Mouse (Mus musculus) Patski (cell line): ENCODE measurements around the gene Abhd17c. TPM values are rescaled to one million over a fixed set of nuclear protein-coding genes. Genes with fewer than 3 reads are reported as not detected.
"Not testable (repeated sequence)": the region's sequence is repeated elsewhere in the genome, so short reads cannot be mapped to it uniquely, and the experiment has no call there.

Experiments used
- ATAC-seq: fragments of 100-300 bp; one replicate; pipeline ENCODE4 v1.8.0; 2021
- CTCF ChIA-PET: fragments of 350-600 bp; sonication (Branson Sonifier 250); formaldehyde crosslinking; loops from one replicate; lab custom pipeline; 2022; ENCODE audit warnings: inconsistent platforms; lab: Charles Lee
- POLR2A ChIA-PET: fragments of 350-600 bp; sonication (Branson Sonifier 250); formaldehyde crosslinking; loops from one replicate; lab custom pipeline; 2022; ENCODE audit warnings: antibody characterized with exemption, inconsistent platforms; lab: Charles Lee
- DNase-seq: peaks from one replicate; pipeline ENCODE4 v3.0.0-alpha.2; 2011; ENCODE audit warnings: low read depth, low spot score
- H3K27me3 ChIP-seq: fragments of 371-371 bp; one replicate; pipeline ENCODE4 v1.5.1; 2021
- CTCF ChIP-seq: fragments of 100-300 bp; IDR thresholded peaks from one replicate; pipeline ENCODE4 v1.5.1; 2021
- in situ Hi-C: fragments of 300-500 bp; cut with MboI; formaldehyde crosslinking; loops from 3 replicates; pipeline ENCODE4 v1.11.1; 2018; ENCODE audit warnings: low pct_unique_long_range_greater_than_20kb, mixed read lengths
- polyA plus RNA-seq: library from polyadenylated mRNA; unstranded; gene quantifications from one replicate; pipeline ENCODE4 v1.2.3, GENCODE M21; 2021

Gene Abhd17c
- polyA plus RNA-seq, 1 experiment from 2014 or later, result 77.6 TPM

DNA sequence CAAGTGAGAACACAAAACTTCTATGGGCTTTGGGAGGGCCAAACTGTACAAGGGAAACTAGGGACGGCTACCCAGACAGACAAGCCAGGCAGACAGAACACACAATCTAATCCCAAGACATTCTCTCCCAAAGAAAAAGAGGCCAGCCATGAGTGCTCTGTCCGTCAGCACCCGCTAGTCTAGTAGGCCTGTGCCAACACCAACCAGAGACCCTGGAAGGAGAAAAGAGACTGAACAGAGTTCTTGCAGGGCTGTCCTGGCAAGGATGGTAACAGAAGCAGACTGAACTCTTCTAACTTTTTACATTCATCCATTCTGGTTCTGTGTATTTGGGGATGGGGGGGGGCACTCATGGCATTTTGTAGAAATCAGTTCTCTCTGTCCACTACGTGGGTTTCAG lies 12.1 kb downstream of the Abhd17c start:
- DNase-seq, result no peak
- CTCF ChIA-PET, result interaction anchor here (1.0 to 1.2 kb wide), 2 partner anchors 30 to 53 kb away, joined by 3 read pairs; partner anchors contain the start of gene Cemip
- H3K27me3 ChIP-seq, result no peaks in the 10 kb centered on the region
- POLR2A ChIA-PET, result interaction anchor here (0.7 to 1.8 kb wide), 2 partner anchors 11 to 23 kb away, joined by 3 to 6 read pairs; no protein-coding TSS in a partner anchor
- no peak for ATAC-seq
- in situ Hi-C loops, result no loop called here
- TF ChIP-seq CTCF, result no peak

- ChIA-PET POLR2A (interaction anchor here (1.8 kb wide), 1 partner anchor 11 kb away, joined by 6 read pairs; no protein-coding TSS in a partner anchor), CTCF (interaction anchor here (0.9 to 1.4 kb wide), 2 partner anchors 10 to 24 kb away, joined by 3 to 4 read pairs; no protein-coding TSS in a partner anchor)
- no peak for TF ChIP-seq CTCF
- no peaks in the 10 kb centered on the region for H3K27me3 ChIP-seq
- in situ Hi-C loops, result no loop called here
- ATAC-seq (no peak), DNase-seq (no peak)
Observed at GRCm38 (mm10) chr7:84138731-84139130, 13.0 kb downstream of the Abhd17c start.

DNA sequence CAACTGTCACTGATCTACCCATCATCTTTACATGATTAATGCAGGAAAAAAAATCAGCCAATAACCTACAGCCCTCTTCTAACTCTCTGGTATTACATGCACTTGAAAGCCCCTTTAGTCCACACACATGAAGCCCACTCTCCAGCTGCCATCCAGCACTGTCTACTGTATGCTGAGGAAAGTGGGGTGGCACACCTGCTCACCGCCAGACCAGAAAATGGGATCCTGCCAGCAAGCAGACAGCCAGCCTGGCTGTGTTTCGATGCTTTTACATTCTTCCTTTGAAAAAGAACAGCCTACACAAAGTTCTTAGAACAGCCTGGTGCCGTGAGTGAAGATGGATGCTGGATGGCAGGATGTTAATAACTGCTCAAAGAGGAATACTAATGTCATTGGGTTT lies 13.9 kb downstream of the Abhd17c start:
- POLR2A ChIA-PET, result no interaction called here
- no peak for ATAC-seq
- in situ Hi-C loops, result no loop called here
- CTCF ChIA-PET, result interaction anchor here (1.4 kb wide), 1 partner anchor 9 kb away, joined by 4 read pairs; no protein-coding TSS in a partner anchor
- DNase-seq, result no peak
- no peaks in the 10 kb centered on the region for H3K27me3 ChIP-seq
- TF ChIP-seq CTCF, result no peak

- no peak for TF ChIP-seq CTCF
- in situ Hi-C loops, result no loop called here
- H3K27me3 ChIP-seq, result no peaks in the 10 kb centered on the region
- peak; percentile 47 for ATAC-seq
- ChIA-PET POLR2A (interaction anchor here (0.6 kb wide), 1 partner anchor 241 kb away, joined by 3 read pairs; no protein-coding TSS in a partner anchor), CTCF (interaction anchor here (0.8 to 1.7 kb wide), 4 partner anchors 12 to 136 kb away, joined by 3 to 5 read pairs (median 4); no protein-coding TSS in a partner anchor)
- DNase-seq, result no peak
Observed at GRCm38 (mm10) chr7:84135799-84136700, 15.6 kb downstream of the Abhd17c start.

- no peak for ATAC-seq
- in situ Hi-C loops, result no loop called here
- no peak for TF ChIP-seq CTCF
- no peak for DNase-seq
- CTCF ChIA-PET, result interaction anchor here (1.1 to 1.9 kb wide), 3 partner anchors 14 to 18 kb away, joined by 3 to 8 read pairs (median 3); no protein-coding TSS in a partner anchor
- no peaks in the 10 kb centered on the region for H3K27me3 ChIP-seq
- POLR2A ChIA-PET, result no interaction called here
Observed at GRCm38 (mm10) chr7:84132704-84133103, 19.0 kb downstream of the Abhd17c start.

GRCm38 (mm10) chr7:84131736-84132135 lies 20.0 kb downstream of the Abhd17c start:
- DNase-seq (no peak), ATAC-seq (no peak)
- POLR2A ChIA-PET, result no interaction called here
- TF ChIP-seq CTCF, result no peak
- no peaks in the 10 kb centered on the region for H3K27me3 ChIP-seq
- CTCF ChIA-PET, result interaction anchor here (0.8 to 1.4 kb wide), 4 partner anchors 11 to 144 kb away, joined by 3 to 4 read pairs (median 3); no protein-coding TSS in a partner anchor
- in situ Hi-C loops, result no loop called here

GRCm38 (mm10) chr7:84128661-84129060 lies 23.0 kb downstream of the Abhd17c start:
- DNase-seq, result peak; percentile 56
- in situ Hi-C loops, result no loop called here
- POLR2A ChIA-PET, result interaction anchor here (1.2 kb wide), 1 partner anchor 22 kb away, joined by 3 read pairs; no protein-coding TSS in a partner anchor
- H3K27me3 ChIP-seq, result no peaks in the 10 kb centered on the region
- no peak for TF ChIP-seq CTCF
- CTCF ChIA-PET, result interaction anchor here (1.0 to 1.9 kb wide), 10 partner anchors 9 to 145 kb away, joined by 3 to 6 read pairs (median 4); no protein-coding TSS in a partner anchor
- peak; percentile 98 for ATAC-seq

DNA sequence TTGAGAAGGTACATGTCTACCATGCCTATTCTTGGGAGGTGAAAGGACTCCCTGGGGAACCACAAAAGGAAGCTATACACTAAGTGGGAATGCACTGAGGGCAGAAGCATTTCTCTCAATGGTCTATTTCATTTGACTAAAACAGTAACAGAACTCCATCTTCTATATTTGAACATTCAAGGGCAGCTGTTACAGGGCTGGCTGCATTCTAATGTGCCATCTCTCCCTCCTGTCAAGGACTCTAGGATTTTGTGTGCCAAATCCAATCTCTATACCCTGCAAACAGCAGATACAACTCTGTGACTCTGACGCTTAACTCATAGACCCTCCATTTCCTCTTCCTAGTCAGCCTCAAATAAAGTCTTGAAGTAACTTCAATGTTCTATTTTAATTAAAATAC lies 26.0 kb downstream of the Abhd17c start:
- H3K27me3 ChIP-seq, result no peaks in the 10 kb centered on the region
- ATAC-seq, result no peak
- ChIA-PET CTCF (interaction anchor here (1.0 to 1.6 kb wide), 3 partner anchors 11 to 19 kb away, joined by 3 to 4 read pairs (median 4); no protein-coding TSS in a partner anchor), POLR2A (no interaction called here)
- DNase-seq, result no peak
- in situ Hi-C loops, result no loop called here
- no peak for TF ChIP-seq CTCF

GRCm38 (mm10) chr7:84123651-84124050 lies 28.0 kb downstream of the Abhd17c start:
- ChIA-PET CTCF (interaction anchor here (0.8 to 1.7 kb wide), 3 partner anchors 10 to 149 kb away, joined by 3 read pairs; no protein-coding TSS in a partner anchor), POLR2A (interaction anchor here (1.3 kb wide), 2 partner anchors 11 to 21 kb away, joined by 3 read pairs; no protein-coding TSS in a partner anchor)
- H3K27me3 ChIP-seq, in situ Hi-C loops, DNase-seq, ATAC-seq: not testable (repeated sequence)

DNA sequence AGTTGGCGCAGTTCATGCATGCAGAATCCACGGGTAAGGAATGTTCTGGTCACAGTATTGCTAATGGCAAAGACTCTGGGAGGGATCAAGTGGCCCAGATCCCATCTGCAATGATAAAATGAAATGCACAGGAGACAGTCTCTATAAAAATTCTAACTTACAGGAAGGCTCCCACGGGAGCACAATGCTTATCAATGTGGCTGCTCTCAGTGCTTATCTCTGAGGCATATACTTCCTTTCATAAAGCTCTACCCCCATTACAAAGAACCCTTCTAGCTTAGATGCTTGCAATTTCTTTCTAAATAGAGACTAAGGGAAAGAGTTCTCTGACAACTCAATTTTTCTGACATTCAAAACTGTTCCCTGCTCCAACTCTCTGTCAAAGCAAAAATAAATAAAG lies 29.9 kb downstream of the Abhd17c start:
- TF ChIP-seq CTCF, result no peak
- no peaks in the 10 kb centered on the region for H3K27me3 ChIP-seq
- DNase-seq (no peak), ATAC-seq (no peak)
- POLR2A ChIA-PET, result no interaction called here
- CTCF ChIA-PET, result no interaction called here
- in situ Hi-C loops, result no loop called here
